Mouse (Mus musculus) lung, postnatal 0 days (tissue): ENCODE measurements at regions not wholly inside any gene's neighbourhood (a gene's known extent, or its start where the extent isn't known, plus 50 kb on each side); places are given as distances from the start of the nearest gene placed in this dataset.

Experiments used
- CTCF ChIP-seq: IDR thresholded peaks from 2 replicates; pipeline ENCODE4 v1.5.1; 2016; ENCODE audit warnings: antibody characterized with exemption, mild to moderate bottlenecking
- EP300 ChIP-seq: IDR thresholded peaks from 2 replicates; pipeline ENCODE4 v1.6.1; 2016; ENCODE audit warnings: antibody characterized with exemption, mild to moderate bottlenecking, control low read depth

DNA sequence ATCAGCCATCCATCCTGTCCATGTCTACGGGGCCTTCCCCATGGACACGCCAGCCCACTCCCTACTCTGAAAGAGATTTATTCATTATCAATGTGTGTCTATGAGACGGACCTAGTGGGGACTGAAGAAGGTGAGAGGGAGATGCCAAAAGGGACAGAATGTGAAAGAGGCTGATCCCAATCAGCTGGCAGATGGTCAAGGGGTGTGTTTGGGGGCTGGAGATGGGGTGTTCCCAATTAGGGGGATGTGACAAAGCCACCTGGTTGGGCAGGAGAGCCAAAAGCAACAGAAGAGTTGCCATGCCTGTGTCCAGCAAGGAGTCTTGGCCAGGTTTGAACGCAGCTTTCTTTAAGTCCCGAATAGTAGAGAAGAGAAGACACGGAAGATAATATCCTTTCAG lies 157.0 kb upstream of the Gm4791 start:
- TF ChIP-seq CTCF = no peak
- TF ChIP-seq EP300 = no peak
